Mouse (Mus musculus): ENCODE data around the gene Hoxb6.

Hoxb6 gene

GRCm38 (mm10) chr11:96318368-96319070 lies 26.2 kb downstream of the Hoxb6 start:
- no peak for DNase-seq

- no peak for DNase-seq
Observed at GRCm38 (mm10) chr11:96319071-96319902, 27.0 kb downstream of the Hoxb6 start.

GRCm38 (mm10) chr11:96319910-96320309 lies 27.6 kb downstream of the Hoxb6 start:
- DNase-seq, result no peak

GRCm38 (mm10) chr11:96320688-96321087 lies 28.4 kb downstream of the Hoxb6 start:
- DNase-seq, result no peak

GRCm38 (mm10) chr11:96321846-96322245 lies 29.6 kb downstream of the Hoxb6 start:
- no peak for DNase-seq

- no peak for DNase-seq
Observed at GRCm38 (mm10) chr11:96322738-96323137, 30.5 kb downstream of the Hoxb6 start.

GRCm38 (mm10) chr11:96323154-96323553 lies 30.9 kb downstream of the Hoxb6 start, which contains the start of gene Hoxb3:
Gene Hoxb3 (plus strand): TSS chr11:96323326.
- DNase-seq, result no peak

GRCm38 (mm10) chr11:96324125-96324524 lies 31.8 kb downstream of the Hoxb6 start:
- DNase-seq, result no peak

- DNase-seq, result no peak
Observed at GRCm38 (mm10) chr11:96324965-96325364, 32.7 kb downstream of the Hoxb6 start.

GRCm38 (mm10) chr11:96325747-96326212 lies 33.5 kb downstream of the Hoxb6 start:
- no peak for DNase-seq

- DNase-seq, result no peak
Observed at GRCm38 (mm10) chr11:96326705-96327104, 34.4 kb downstream of the Hoxb6 start.

GRCm38 (mm10) chr11:96327122-96327521 lies 34.8 kb downstream of the Hoxb6 start:
- no peak for DNase-seq

- DNase-seq, result no peak
Observed at GRCm38 (mm10) chr11:96327750-96328149, 35.5 kb downstream of the Hoxb6 start.

GRCm38 (mm10) chr11:96328605-96329004 lies 36.3 kb downstream of the Hoxb6 start:
- DNase-seq, result no peak

- DNase-seq, result no peak
Observed at GRCm38 (mm10) chr11:96332105-96332504, 39.8 kb downstream of the Hoxb6 start.

- DNase-seq, result no peak
Observed at GRCm38 (mm10) chr11:96332618-96333032, 40.3 kb downstream of the Hoxb6 start.

- DNase-seq, result no peak
Observed at GRCm38 (mm10) chr11:96333241-96334001, 41.1 kb downstream of the Hoxb6 start.

GRCm38 (mm10) chr11:96334002-96334364 lies 41.7 kb downstream of the Hoxb6 start:
- no peak for DNase-seq

- no peak for DNase-seq
Observed at GRCm38 (mm10) chr11:96334998-96335397, 42.7 kb downstream of the Hoxb6 start.

GRCm38 (mm10) chr11:96336597-96336996 lies 44.3 kb downstream of the Hoxb6 start:
- no peak for DNase-seq

GRCm38 (mm10) chr11:96337026-96337425 lies 44.8 kb downstream of the Hoxb6 start:
- no peak for DNase-seq

- DNase-seq, result no peak
Observed at GRCm38 (mm10) chr11:96338957-96339855, 46.9 kb downstream of the Hoxb6 start.
